Mouse (Mus musculus) right cerebral cortex, postnatal 4 days (tissue): ENCODE data around the gene Pdgfa.

Source experiments
- DNase-seq: peaks from one replicate; pipeline ENCODE4 v3.0.0-alpha.2; 2022

Pdgfa gene

GRCm38 (mm10) chr5:138994108-138994785, 2.9 kb downstream of the Pdgfa start:
- DNase-seq, result peak; percentile 25

DNA sequence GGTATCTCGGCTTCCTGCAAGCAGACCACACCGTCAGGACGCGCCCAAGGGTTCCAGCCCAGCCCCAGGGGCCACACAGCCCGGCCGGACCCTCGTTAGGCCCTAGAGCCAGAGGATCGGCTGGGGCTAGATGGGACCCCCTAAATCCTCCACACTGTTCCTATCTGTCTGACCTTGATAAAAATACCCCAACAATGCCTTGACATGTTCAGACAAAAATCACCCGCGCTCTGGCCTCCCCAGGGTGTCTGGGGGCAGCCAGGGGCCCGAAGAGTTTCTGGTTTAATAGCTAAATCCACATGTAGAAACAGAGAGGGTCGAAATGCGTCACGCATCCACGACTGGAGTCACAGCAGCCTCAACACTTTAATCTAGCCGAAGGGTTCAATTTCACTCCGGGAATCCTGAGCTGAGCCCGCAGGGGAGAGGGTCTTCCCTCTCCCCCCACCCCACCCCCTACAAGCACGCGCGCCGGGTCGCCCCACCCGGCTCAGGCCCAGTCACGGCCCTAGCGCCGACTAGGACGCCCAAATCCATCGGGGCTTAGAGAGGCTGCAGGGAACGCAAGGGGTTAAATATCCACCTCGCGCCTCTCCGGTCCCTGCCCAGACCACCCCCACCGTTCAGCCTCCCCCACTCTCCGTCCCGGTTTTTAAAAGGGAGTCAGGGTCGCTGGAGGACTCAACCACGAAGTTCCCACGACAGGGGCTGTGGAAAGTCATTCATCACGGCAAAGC, 3.6 kb downstream of the Pdgfa start:
- DNase-seq, result no peak

GRCm38 (mm10) chr5:138992611-138993370, 4.4 kb downstream of the Pdgfa start:
- DNase-seq, result no peak

DNA sequence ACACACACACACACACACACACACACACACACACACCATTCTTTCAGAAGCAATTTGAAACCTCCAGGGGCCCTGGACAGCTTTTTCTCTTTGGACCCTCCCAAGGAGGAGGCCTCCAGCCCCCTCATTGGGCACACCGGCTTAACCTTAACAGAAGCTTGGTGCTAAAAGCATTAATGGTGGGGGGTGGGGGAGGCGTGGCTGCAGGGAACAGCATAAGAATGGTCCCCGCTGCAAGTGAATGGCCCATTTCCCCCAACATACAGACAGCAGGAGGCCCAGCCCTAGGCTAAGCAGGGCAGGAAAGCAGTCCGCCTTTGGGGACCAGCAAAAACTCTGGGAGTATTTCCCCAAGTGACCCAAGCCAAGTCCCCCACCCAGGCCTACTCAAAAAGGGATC, 5.4 kb downstream of the Pdgfa start:
- DNase-seq, result no peak

DNA sequence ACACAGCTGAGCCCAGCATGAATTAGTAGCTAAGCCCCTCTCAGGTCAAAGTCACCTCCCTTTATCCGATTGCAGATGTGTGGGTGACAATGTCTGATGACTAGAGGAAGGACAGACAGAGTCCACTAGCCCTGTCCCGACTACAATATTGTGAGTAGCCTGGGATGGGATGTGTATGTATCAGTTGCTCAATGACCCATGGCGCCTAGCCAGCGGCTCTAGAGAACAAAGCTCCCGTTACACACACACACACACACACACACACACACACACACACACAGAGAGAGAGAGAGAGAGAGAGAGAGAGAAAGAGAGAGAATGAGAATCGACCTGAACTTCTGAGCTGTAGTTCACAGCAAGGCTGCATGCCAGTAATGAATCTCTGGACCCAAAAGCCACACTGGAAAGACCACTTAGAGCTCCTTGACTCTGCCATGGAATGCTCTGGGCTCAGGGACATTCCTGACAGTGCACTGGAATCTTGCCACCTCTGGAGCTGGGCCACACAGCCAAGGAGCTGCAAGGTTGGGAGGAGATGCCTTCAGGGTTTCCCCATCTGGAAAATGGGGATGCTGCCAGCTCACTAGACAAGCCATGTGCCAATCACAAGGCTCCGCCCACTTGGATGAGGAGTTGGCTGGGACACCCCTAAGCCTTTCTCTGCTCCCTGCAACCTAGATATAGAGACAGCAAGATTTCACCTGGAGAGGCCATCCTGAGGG, 6.3 kb downstream of the Pdgfa start:
- DNase-seq, result no peak

- no peak for DNase-seq
These were observed 7.6 kb downstream of the Pdgfa start for GRCm38 (mm10) chr5:138989567-138989966.

- no peak for DNase-seq
These were observed 8.4 kb downstream of the Pdgfa start for GRCm38 (mm10) chr5:138988764-138989163.

DNA sequence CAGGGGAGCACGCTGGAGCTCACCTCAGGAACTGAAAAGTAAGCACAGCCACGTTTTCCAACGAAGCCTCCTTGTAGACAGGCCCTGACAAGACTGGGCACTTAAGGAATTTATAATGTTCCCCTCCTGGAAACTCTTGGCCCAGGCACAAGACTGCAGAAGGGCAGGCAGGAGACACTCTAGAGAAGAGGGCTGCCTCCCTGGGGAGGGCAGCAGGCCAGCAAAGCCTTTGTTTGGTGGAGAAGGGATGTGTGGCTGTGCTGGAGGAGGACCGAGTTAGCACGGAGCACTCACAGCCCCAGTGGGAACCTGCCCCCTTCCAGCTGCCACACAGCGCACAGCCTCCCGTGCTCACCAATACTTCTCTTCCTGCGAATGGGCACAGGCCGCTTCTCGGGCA, 9.2 kb downstream of the Pdgfa start:
- no peak for DNase-seq

GRCm38 (mm10) chr5:138981921-138982320, 15.2 kb downstream of the Pdgfa start:
- no peak for DNase-seq

DNA sequence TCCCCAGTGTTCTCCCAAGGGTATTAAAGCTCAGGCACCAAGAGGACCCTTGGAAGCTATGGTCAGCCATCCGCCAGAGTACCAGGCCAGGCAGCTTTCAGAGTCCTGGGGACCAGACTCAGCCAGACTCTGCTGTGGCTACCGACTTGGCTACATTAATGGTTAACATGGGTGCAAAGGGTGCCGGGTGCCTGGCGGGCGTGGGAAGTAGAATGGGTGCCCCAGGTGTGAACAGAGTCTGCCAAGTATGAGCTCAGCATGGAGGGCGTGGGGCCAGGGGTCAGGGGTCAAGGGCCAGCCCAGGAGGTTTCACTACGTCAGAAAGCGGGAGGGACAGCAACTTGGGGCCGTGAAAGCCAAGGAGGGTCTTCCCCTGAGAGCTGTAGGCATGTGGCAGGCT, 16.6 kb downstream of the Pdgfa start:
- no peak for DNase-seq

DNA sequence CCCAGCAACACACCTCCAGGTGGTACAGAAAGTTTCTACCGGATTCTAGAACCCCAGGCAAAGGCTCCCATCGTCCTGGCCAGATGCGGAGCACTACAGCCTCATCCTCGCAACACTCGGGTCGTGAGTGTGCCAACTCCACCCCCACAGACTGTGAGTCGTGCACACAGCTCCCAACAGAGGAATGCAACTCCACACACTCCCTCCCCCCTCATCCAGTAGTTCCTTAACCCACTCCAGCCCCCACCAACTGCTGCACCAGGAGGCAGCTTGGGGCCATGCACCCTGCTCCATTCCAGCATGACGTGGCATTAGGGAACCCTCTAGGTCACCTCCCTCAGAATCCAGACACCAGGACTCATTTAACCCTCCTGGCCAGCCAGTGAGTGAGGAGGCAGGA, 17.3 kb downstream of the Pdgfa start:
- no peak for DNase-seq

DNA sequence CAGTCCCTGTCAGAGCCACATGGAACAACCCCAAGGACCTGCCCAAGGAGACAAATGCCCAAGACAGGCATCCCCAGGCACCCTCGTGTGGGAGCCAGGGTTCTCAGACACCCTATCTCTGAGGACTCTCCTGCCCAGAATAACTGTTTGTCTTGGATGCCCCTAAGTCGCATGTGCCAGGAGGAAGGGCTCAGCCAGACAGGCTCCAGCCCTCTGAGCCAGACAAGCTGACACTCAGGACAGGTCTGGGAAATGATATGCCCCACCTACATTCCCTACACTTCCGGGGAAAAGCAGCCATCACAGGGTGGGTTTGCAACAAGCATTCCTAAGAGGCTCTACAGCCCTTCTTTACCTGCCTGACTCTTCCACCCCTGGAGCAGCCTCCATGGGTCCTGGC, 19.4 kb downstream of the Pdgfa start:
- DNase-seq, result no peak

GRCm38 (mm10) chr5:138974911-138975485, 22.2 kb downstream of the Pdgfa start:
- DNase-seq, result no peak

- DNase-seq, result no peak
These were observed 23.7 kb downstream of the Pdgfa start for GRCm38 (mm10) chr5:138973480-138973879.

- no peak for DNase-seq
These were observed 25.8 kb downstream of the Pdgfa start for GRCm38 (mm10) chr5:138971405-138971804.

GRCm38 (mm10) chr5:138970056-138970490, 27.1 kb downstream of the Pdgfa start:
- no peak for DNase-seq

DNA sequence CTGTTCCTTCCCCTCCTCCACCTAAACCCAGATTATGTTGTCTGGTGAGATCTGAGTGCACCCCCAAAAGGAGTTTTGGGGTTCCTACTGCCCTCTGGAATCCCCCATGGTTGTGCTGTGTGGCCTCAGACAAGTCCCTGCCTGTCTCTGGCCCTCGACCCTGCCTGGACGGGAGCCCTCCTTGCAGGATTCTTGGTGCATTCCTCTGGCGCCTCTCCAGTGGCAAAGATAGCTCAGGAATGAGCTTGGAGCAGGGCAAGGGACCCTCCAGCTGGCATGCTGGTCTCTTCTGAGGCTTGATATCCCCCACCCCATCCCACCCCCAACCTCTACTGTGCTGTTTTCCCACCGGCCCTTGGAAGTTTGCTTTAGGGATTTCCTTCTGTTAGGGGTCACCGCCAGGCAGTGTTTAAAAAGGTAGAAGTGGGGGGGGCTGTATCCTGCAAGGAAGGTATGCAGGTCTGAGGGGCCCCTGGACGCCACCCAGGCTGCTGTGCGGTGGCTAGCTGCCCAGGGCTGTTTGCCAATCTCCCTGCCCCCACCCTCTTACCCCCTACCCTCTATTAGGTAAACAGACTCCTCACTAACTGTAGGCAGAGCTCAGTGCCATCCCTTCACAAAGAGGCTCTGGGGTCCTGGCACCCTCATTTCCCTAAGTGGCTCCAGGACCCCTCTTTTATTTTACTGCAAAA, 31.0 kb downstream of the Pdgfa start:
- DNase-seq, result no peak

DNA sequence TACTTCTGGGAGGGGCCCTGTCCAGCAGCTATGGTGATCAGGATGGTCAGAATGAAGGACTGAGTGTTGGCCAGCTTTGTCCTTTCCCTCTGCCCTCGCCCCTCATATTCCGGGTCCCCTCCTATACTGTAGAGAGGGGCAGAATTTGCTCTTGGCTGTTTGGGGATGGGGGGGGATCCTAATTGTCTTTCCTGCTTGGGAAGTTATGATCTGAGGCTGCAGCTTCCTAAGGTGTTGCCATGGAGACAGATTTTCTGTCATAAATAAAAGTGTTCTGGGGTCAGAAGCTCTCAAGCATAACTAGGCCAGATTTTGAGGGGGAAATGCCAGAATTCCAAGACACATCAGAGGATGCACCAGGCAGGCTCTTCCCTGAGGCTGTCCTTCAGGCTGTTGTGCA, 31.6 kb downstream of the Pdgfa start:
- no peak for DNase-seq

DNA sequence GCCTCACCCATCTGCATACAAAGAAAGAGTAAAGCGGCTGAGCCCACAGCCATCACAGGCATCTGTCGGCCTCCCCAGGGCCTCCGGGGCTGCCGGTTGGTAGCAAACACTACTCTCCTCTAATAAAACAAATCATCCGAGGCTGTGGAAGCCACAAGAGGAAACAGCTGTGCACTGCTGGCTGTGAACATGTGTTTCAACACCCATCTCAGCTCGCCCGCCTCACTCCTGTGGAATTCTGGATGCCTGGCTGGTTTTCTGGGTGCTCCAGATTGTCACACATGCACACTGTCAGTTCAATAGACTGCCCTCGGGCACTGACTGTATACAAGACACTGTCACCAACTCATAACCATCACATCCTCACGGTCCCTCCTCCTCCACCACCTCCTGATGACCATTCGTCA, 40.7 kb downstream of the Pdgfa start:
- DNase-seq, result no peak

DNA sequence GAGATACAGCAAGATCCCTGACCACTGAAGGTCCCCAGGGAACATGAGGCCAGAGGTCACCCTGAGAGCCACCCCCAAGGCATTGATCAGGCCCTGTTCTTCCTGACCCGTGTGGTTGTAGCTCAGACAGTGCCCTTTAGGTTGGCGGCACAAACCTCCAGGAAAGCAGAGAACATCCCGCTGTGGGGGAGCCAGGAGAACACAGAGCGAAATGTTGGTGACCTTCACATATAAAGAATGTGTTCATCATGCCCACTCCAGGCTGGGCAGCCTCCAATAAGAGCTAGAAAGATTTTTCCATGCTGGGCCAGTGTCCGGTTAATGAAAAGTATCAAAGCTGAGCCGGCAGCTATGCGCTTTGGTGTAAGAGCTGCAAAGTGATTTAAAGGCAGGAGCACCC, 43.2 kb downstream of the Pdgfa start:
- DNase-seq, result no peak

DNA sequence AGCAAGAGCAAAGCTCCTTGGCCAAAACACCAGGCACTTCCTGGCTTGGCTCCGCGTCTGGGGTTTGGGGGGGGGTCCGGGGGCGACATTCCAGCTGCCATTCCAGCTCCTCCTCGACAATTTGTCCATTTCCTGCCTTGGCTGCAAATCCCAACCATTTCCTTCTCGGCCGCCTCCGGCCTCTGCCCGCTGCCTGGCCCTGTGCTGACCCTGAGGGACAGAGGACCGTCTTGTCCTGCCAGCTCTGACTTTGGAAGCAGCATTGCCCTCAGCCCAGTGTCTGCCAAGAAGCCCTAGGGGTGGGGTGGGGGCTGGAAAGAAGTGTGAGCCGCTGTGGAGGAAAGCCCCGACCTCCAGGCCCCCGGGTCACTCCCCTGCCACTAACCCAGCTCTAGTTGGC, 44.2 kb downstream of the Pdgfa start:
- DNase-seq, result no peak

DNA sequence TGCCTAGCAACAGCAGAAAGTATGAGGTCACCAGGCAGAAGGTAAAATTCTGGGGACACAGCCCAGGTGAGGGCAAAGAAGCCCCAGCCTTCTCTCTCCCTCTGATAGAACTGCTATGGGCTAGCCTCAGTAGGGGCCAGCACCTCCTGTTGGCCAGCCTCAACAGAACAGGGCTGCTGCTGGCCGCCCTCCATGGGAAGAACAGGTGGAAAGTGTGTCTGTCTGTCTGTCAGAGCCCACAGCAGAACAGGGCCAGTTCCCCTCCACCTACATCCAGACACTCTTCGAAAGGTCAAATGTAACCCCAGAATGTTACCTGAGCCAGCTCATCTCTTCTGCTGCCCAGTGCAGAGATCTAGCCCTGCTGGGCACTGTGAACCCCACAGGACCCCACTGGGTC, 45.9 kb downstream of the Pdgfa start:
- no peak for DNase-seq
